Mouse (Mus musculus) limb, embryonic 11.5 days (tissue): ENCODE measurements around the gene Actr10. TPM values are rescaled to one million over a fixed set of nuclear protein-coding genes. Genes with fewer than 3 reads are reported as not detected.

Experiments used
- ATAC-seq: fragments of 200-750 bp; cut with Nextera tagmentation; 2 replicates; pipeline ENCODE4 v1.8.0; 2017; ENCODE audit warnings: low read depth; ENCODE audit not compliant: insufficient number of reproducible peaks, low FRiP score, low TSS enrichment
- DNase-seq: peaks from one replicate; pipeline ENCODE4 v3.0.0-alpha.2; 2015; ENCODE audit warnings: low spot score
- H3K27ac ChIP-seq: fragments of 300-500 bp; sonication (generic); replicated peaks from 2 replicates; pipeline ENCODE4 v1.5.1; 2014; ENCODE audit warnings: low read depth, mild to moderate bottlenecking, low read length
- H3K27me3 ChIP-seq: fragments of 300-500 bp; sonication (generic); 2 replicates; pipeline ENCODE4 v1.6.1; 2014; ENCODE audit warnings: mild to moderate bottlenecking, low read length, mixed read lengths; ENCODE audit not compliant: control insufficient read depth, insufficient read depth
- H3K36me3 ChIP-seq: fragments of 300-500 bp; sonication (generic); 2 replicates; pipeline ENCODE4 v1.6.1; 2014; ENCODE audit warnings: mild to moderate bottlenecking, low read length, moderate library complexity, mixed read lengths; ENCODE audit not compliant: control insufficient read depth, insufficient read depth
- H3K4me1 ChIP-seq: fragments of 300-500 bp; sonication (generic); 2 replicates; pipeline ENCODE4 v1.6.1; 2014; ENCODE audit warnings: low read length, mixed read lengths; ENCODE audit not compliant: control insufficient read depth, insufficient read depth
- H3K4me2 ChIP-seq: fragments of 300-500 bp; sonication (generic); 2 replicates; pipeline ENCODE4 v1.6.1; 2014; ENCODE audit warnings: low read depth, mild to moderate bottlenecking, moderate library complexity; ENCODE audit not compliant: severe bottlenecking
- H3K4me3 ChIP-seq: fragments of 300-500 bp; sonication (generic); 2 replicates; pipeline ENCODE4 v1.5.1; 2014; ENCODE audit warnings: low read depth, low read length
- H3K9ac ChIP-seq: fragments of 300-500 bp; sonication (generic); 2 replicates; pipeline ENCODE4 v1.6.1; 2014; ENCODE audit warnings: mild to moderate bottlenecking, low read length
- H3K9me3 ChIP-seq: fragments of 300-500 bp; sonication (generic); 2 replicates; pipeline ENCODE4 v1.6.1; 2016; ENCODE audit warnings: low read length; ENCODE audit not compliant: control insufficient read depth
- WGBS: fragments of 180-500 bp; shearing (Covaris S2); extraction: QIAGEN DNeasy Blood & Tissue Kit; methylation state at CpG from one replicate; pipeline ENCODE4 v1.1.7; 2014; 5-methylcytosine and 5-hydroxymethylcytosine counted together
- polyA plus RNA-seq: library from polyadenylated mRNA; unstranded; fragments of >200 nt; fragmentation: Nextera tagmentation; extraction: Ambion mirVana; gene quantifications from 2 replicates; pipeline ENCODE4 v1.2.1, GENCODE M21; 2014

Actr10 gene
- polyA plus RNA-seq, 1 experiment from 2014 or later, result 287 TPM

DNA sequence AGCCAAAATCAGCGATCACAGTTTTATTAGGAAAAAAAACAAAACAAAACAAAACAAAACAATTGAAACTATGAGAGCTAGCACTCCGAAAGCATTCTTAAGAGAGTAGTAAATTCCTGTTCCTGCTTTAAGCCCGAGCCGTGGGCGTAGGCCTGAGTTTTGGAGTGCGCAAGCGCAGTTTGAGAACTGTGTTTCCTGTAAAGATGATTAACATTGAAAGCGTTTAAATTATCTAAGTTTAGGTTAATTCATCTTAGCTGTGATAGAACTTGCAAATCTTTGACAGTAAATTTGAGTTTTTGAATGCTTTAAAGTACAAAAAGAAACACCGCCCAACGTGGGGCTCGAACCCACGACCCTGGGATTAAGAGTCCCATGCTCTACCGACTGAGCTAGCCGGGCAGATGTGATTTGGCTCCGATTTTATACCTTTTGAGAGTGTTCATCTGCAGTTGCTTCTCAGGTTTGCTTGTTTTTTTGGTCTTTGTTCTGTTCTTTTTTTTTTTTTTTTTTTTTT, 31.2 kb downstream of the Actr10 start:
- H3K4me1 ChIP-seq, result no peaks in the 10 kb centered on the region
- H3K4me2 ChIP-seq, result peak overlapping the region; percentile 59
- DNase-seq (peak; percentile 94), ATAC-seq (peak; percentile 59; the same call in 1 of the 2 replicates)
- 3% methylated on average over 15 of the region's 15 CpGs for WGBS
- H3K9me3 ChIP-seq, result no peaks in the 10 kb centered on the region
- peak overlapping the region; percentile 51 for H3K4me3 ChIP-seq
- H3K36me3 ChIP-seq, result no peaks in the 10 kb centered on the region
- H3K27me3 ChIP-seq, result no peaks in the 10 kb centered on the region
- H3K9ac ChIP-seq, result peak overlapping the region; percentile 77
- H3K27ac ChIP-seq, result peak overlapping the region; percentile 78

DNA sequence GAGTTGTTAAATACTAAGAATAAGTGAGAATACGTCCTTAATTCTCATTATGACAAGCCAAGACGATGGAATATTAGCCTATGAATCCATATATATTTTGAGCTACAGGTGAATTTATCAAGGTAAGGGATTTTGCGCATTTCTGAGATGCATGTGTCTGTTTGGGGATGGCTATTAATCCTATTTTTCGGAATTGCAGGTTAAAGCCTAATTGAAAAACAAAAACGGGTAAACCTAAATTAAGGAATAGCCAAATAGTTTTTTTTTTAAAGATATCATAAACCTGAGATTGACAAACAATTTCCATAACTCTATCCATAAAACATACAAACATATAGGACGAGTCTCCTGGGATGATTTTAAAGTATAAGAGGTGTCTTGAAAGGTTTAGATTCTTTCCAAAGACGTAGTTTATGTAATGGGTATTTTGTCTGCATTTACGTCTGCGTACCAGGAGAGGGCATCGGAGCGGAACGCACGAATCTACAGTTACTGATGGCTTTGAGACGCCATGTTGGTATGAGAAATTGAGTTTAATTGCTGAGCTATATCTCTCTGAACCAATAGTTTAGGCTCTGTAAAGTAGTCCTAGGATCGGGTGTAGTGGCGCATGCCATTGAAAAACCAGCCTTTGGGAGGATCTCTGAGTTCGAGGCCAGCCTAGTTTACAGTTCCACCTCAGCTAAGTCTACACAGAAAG, 32.0 kb downstream of the Actr10 start:
- peak overlapping the region; percentile 28; the same call in 1 of the 2 replicates for H3K4me3 ChIP-seq
- H3K27me3 ChIP-seq, result no peaks in the 10 kb centered on the region
- peak overlapping the region; percentile 39 for H3K4me2 ChIP-seq
- DNase-seq (peak; percentile 78), ATAC-seq (no peak)
- H3K9me3 ChIP-seq, result no peaks in the 10 kb centered on the region
- WGBS, result 5% methylated on average over 17 of the region's 17 CpGs
- no peak overlapping the region for H3K27ac ChIP-seq
- no peaks in the 10 kb centered on the region for H3K36me3 ChIP-seq
- H3K4me1 ChIP-seq, result no peaks in the 10 kb centered on the region
- H3K9ac ChIP-seq, result no peak overlapping the region

DNA sequence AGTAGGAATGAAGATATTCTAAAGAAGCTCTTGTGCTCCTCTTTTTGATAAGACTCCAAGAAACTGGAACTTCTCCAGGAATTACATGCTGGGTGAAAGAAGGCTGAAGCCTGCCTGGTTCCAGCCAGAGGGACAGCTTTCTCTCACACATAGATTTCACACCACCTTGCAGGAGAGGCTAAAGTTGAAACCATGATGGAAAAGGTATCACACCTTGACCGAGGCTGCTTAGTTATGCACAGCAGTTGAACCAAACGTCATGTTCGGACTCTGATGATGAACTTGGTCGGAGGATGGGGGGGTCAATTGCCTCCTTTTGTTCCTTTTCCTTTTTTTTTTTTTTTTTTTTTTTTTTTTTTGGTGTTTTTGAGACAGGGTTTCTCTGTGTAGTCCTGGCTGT, 36.2 kb downstream of the Actr10 start:
- no peak for DNase-seq
- Histone ChIP-seq H3K9ac (no peak overlapping the region), H3K9me3 (no peaks in the 10 kb centered on the region), H3K4me1 (peaks cover 3% of the 10 kb centered on the region; the same call in 1 of the 2 replicates), H3K4me3 (no peak overlapping the region), H3K27me3 (no peaks in the 10 kb centered on the region), H3K36me3 (no peaks in the 10 kb centered on the region; the same call in 1 of the 2 replicates), H3K27ac (no peak overlapping the region), H3K4me2 (no peak overlapping the region)
- WGBS, result 82% methylated on average over 4 of the region's 4 CpGs
- no peak for ATAC-seq

DNA sequence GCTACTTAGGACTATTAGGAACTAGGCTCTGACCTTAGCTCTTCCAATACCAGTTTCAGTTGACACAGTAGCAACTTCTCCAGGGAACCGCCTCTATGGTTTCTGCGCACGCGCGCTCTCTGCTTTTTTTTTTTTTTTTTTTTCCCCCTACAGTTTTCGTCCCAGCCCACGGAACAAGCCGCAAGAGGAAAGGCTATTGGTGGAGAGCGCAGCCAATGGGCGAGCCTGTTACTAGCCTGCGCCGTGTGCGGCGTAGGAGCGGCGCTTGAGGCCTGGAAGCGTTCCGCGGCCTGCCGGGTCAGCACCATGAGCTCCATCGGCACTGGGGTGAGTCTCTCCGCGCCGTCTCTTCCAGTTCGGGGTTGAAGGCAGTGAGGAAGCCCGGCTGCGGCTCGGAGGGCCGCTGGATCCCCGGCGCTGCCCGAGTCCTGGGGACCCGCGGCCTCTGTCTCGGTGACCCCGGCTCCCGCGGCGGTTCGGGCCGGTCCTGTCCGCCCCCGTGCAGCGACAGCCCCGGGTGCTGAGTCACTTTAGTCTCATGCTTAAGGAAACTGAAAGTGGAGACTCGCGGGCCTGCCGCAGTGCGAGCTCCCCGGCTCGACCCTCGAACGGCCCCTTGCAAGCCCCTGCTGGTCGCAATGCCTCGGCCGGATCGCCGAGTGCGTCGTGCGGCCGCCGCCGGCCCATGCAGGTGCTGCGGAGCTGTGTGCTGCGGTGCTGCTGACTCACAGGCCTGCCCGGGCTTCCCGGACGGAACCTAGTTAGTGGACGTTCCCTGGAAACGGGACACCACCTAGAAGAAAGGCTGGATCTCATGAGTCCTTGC, 37.0 kb downstream of the Actr10 start, which contains the start of gene Psma3:
TSS of gene Psma3 (plus strand) at position 181 of the 826 bp plus-strand sequence.
- peaks cover 6% of the 10 kb centered on the region; the same call in 1 of the 2 replicates for H3K36me3 ChIP-seq
- H3K4me3 ChIP-seq, result peak within 1 kb of the TSS; percentile 86
- H3K4me2 ChIP-seq, result peak within 1 kb of the TSS; percentile 66
- peak within 1 kb of the TSS; percentile 93 for H3K27ac ChIP-seq
- ATAC-seq (peak; percentile 98), DNase-seq (peak; percentile 91)
- H3K9me3 ChIP-seq, result no peaks in the 10 kb centered on the region
- H3K4me1 ChIP-seq, result peaks cover 3% of the 10 kb centered on the region; the same call in 1 of the 2 replicates
- no peaks in the 10 kb centered on the region for H3K27me3 ChIP-seq
- WGBS, result under 1% methylated on average over 71 of the region's 71 CpGs
- H3K9ac ChIP-seq, result peak within 1 kb of the TSS; percentile 93

DNA sequence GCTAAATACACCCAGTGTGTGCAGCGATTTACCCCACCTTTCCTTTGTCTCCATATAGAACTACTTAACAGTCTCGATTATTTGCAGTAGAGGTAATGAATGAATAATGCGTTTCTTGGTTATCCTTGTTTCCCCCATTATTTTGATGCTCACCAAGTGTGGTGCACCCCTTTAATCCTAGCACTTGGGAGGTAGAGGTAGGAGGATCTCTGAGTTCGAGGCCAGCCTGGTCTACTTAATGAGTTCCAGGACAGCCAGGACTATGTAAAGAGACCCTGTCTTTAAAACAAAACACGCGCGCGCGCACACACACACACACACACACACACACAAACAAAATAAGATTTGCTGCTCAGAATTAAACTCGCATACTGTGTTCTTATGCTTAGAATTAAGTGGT, 37.7 kb downstream of the Actr10 start:
- no peaks in the 10 kb centered on the region for H3K27me3 ChIP-seq
- H3K27ac ChIP-seq, result peak overlapping the region; percentile 93; the same call in 1 of the 2 replicates
- 22% methylated on average over 10 of the region's 10 CpGs for WGBS
- H3K9me3 ChIP-seq, result no peaks in the 10 kb centered on the region
- H3K4me2 ChIP-seq, result peak overlapping the region; percentile 66
- DNase-seq (peak; percentile 49), ATAC-seq (no peak)
- peak overlapping the region; percentile 86 for H3K4me3 ChIP-seq
- H3K4me1 ChIP-seq, result peaks cover 3% of the 10 kb centered on the region; the same call in 1 of the 2 replicates
- peak overlapping the region; percentile 93 for H3K9ac ChIP-seq
- H3K36me3 ChIP-seq, result peaks cover 11% of the 10 kb centered on the region; the same call in 1 of the 2 replicates

DNA sequence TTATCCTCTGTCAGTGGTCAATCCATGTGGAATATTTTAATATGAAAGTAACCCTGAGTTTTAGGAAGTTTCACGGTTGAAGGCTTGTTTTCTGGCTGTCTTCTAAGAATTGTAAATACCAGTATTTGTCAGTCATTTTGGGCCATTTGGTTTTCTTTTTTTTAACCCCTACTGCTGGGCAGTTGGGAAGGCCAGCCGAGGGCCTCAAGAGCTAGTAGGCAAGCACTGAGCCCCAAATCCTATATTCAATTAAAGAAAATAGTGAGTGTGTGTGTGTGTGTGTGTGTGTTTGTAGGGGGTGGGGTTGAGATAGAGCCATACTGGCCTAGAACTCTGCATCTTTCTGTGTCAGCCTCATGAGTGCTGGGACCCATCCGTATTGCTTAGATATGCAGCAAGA, 38.2 kb downstream of the Actr10 start:
- WGBS, result 76% methylated on average over 3 of the region's 3 CpGs
- Histone ChIP-seq H3K4me2 (peak overlapping the region; percentile 66), H3K27ac (no peak overlapping the region), H3K9ac (no peak overlapping the region), H3K36me3 (peaks cover 11% of the 10 kb centered on the region; the same call in 1 of the 2 replicates), H3K27me3 (no peaks in the 10 kb centered on the region), H3K4me3 (peak overlapping the region; percentile 86; the same call in 1 of the 2 replicates), H3K4me1 (peaks cover 3% of the 10 kb centered on the region; the same call in 1 of the 2 replicates), H3K9me3 (no peaks in the 10 kb centered on the region)
- DNase-seq, result no peak
- ATAC-seq, result no peak

DNA sequence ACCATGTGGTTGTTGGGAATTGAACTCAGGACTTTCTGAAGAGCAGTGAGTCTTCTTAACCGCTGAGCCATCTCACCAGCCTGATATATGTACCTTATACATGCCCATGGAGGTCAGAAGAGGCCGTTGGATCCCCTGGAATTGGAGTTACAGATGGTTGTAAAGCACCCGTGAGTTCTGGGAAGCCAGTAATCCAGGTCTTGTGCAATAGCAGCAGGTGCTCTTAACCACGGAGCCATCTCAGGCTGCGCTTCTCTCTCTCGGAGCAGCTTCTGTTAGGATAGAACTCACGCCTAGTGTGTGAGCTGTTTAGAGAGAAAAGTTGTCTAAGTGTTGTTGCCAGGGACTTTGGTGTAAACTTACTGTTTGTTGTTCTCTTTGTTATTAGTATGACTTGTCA, 40.7 kb downstream of the Actr10 start:
- Histone ChIP-seq H3K9me3 (no peaks in the 10 kb centered on the region), H3K4me3 (no peak overlapping the region), H3K27me3 (no peaks in the 10 kb centered on the region), H3K4me2 (no peak overlapping the region), H3K36me3 (peaks cover 11% of the 10 kb centered on the region; the same call in 1 of the 2 replicates), H3K4me1 (peaks cover 3% of the 10 kb centered on the region; the same call in 1 of the 2 replicates), H3K9ac (no peak overlapping the region), H3K27ac (no peak overlapping the region)
- DNase-seq (no peak), ATAC-seq (no peak)
- WGBS, result 89% methylated on average over 7 of the region's 7 CpGs
